Mouse (Mus musculus): ENCODE results near the gene Iqgap2.

DNA sequence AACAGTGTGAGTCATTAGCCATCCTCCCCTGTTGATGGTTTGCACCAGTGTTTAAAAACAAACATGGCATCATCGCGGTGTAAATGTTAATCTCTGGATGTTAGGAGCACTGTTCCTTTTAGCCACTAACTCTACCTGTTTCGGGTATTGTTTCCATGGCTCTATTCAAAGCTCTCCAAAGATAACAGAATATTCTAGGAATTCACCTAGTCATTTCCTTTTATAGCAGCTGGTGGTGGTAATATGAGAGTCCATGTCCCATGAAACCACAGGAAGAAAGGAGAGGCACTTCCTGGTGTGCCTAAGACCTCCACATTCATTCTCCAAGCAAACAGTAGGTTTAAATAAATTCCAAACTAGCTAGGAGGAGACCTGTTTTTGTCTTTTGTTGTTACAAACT lies 268.7 kb downstream of the Iqgap2 start:
- no peak for TF ChIP-seq POLR2A (IDR thresholded peaks at IDR 0.05; ENCODE audit: low read depth, low read length)
- TF ChIP-seq CTCF (IDR thresholded peaks at IDR 0.05; ENCODE audit: extremely low read depth, insufficient read length, insufficient replicate concordance, low read depth, low read length), result no peak
